Mouse (Mus musculus) ES-E14 (cell line): ENCODE results near the gene Arrdc5. TPM values are rescaled to one million over a fixed set of nuclear protein-coding genes. Genes with fewer than 3 reads are reported as not detected.

ENCODE experiments used
- DNase-seq: peaks from one replicate; pipeline ENCODE4 v3.0.0-alpha.2; 2013; ENCODE audit warnings: low read depth, low spot score
- H3K27ac ChIP-seq: 2 replicates; pipeline ENCODE4 v1.5.1; 2012; ENCODE audit warnings: low read depth, mild to moderate bottlenecking, low read length, moderate library complexity, mixed read lengths; ENCODE audit not compliant: poor library complexity, insufficient read depth, severe bottlenecking
- H3K36me3 ChIP-seq: 2 replicates; pipeline ENCODE4 v1.6.1; 2012; ENCODE audit warnings: mild to moderate bottlenecking, low read length, moderate library complexity, mixed read lengths; ENCODE audit not compliant: control insufficient read depth, poor library complexity, insufficient read depth, severe bottlenecking
- H3K4me1 ChIP-seq, 2 experiments: fragments of 150-350 bp in 1 of 2; sonication (generic) in 1 of 2; 2 replicates each; pipeline ENCODE4 v1.6.1; 2012; ENCODE audit warnings: low read length in 2 of 2, mild to moderate bottlenecking in 1 of 2, mixed read lengths in 1 of 2; ENCODE audit not compliant: control insufficient read depth in 2 of 2, insufficient read depth in 2 of 2, poor library complexity in 1 of 2
- H3K4me3 ChIP-seq, 2 experiments: fragments of 150-350 bp in 1 of 2; sonication (generic) in 1 of 2; 2 replicates each; pipeline ENCODE4 v1.5.1; 2012; ENCODE audit warnings: low read length in 2 of 2, low read depth in 1 of 2, mild to moderate bottlenecking in 1 of 2, mixed read lengths in 1 of 2; ENCODE audit not compliant: insufficient read depth in 1 of 2, poor library complexity in 1 of 2, severe bottlenecking in 1 of 2
- H3K9ac ChIP-seq: 2 replicates; pipeline ENCODE4 v1.6.1; 2012; ENCODE audit warnings: low read depth, mild to moderate bottlenecking, low read length, mixed read lengths; ENCODE audit not compliant: poor library complexity, insufficient read depth, severe bottlenecking
- H3K9me3 ChIP-seq: fragments of 150-350 bp; sonication (generic); 2 replicates; pipeline ENCODE4 v1.6.1; 2012; ENCODE audit warnings: low read depth, mild to moderate bottlenecking, low read length; ENCODE audit not compliant: control insufficient read depth, insufficient read depth
- CHD2 ChIP-seq: IDR thresholded peaks from 2 replicates; pipeline ENCODE4 v1.6.1; 2014; ENCODE audit warnings: mild to moderate bottlenecking, low read depth, low read length, inconsistent platforms
- HCFC1 ChIP-seq: IDR thresholded peaks from 2 replicates; pipeline ENCODE4 v1.6.1; 2012; ENCODE audit warnings: low read length, inconsistent platforms, borderline replicate concordance; ENCODE audit not compliant: insufficient read depth
- MAFK ChIP-seq: IDR thresholded peaks from 2 replicates; pipeline ENCODE4 v1.6.1; 2014; ENCODE audit warnings: mild to moderate bottlenecking, low read depth, low read length, inconsistent platforms; ENCODE audit not compliant: insufficient read depth
- ZC3H11A ChIP-seq: IDR thresholded peaks from 2 replicates; pipeline ENCODE4 v1.6.1; 2012; ENCODE audit warnings: low read depth, mild to moderate bottlenecking, inconsistent platforms, low read length, borderline replicate concordance
- ZNF384 ChIP-seq: IDR thresholded peaks from 2 replicates; pipeline ENCODE4 v1.6.1; 2012; ENCODE audit warnings: low read depth, low read length, inconsistent platforms
- in situ Hi-C, 2 experiments: fragments of 600-800 bp; cut with MboI; formaldehyde crosslinking; loops; one replicate each; pipeline ENCODE4 v1.15.1; 2025; ENCODE audit warnings: low sequenced_read_pairs in 2 of 2, inconsistent platforms in 1 of 2; ENCODE audit not compliant: unreplicated experiment in 2 of 2
- total RNA-seq: library from RNA; depleted of rRNA; stranded (reverse); fragments of 300-350 nt; gene quantifications from 2 replicates; pipeline ENCODE4 v1.2.3, GENCODE M21; 2012

Gene Arrdc5
- total RNA-seq, 1 experiment, result not detected

- Histone ChIP-seq H3K4me3 (peak within 1 kb of the TSS; percentile 77 to 94), H3K4me1 (peaks cover 4 to 32% of the 10 kb centered on the region in 2 experiments; a peak in 3 of 4 replicates), H3K36me3 (peaks cover 36% of the 10 kb centered on the region), H3K27ac (peak within 1 kb of the TSS; percentile 95), H3K9me3 (no peaks in the 10 kb centered on the region), H3K9ac (peak within 1 kb of the TSS; percentile 97)
- TF ChIP-seq ZC3H11A (no peak), ZNF384 (no peak), CHD2 (no peak), MAFK (peak; percentile 30; the same call in 1 of the 2 replicates), HCFC1 (no peak)
- in situ Hi-C loops, result no loop called here
- DNase-seq, result peak; percentile 90
Observed at GRCm38 (mm10) chr17:56303160-56303846, 3.2 kb upstream of the Arrdc5 start, which contains the start of gene Uhrf1. TSS of gene Uhrf1 (plus strand) at chr17:56303321.

- Histone ChIP-seq H3K9ac (peak overlapping the region; percentile 15; the same call in 1 of the 2 replicates), H3K4me3 (peak overlapping the region; percentile 77 to 94; a peak in 3 of 4 replicates), H3K27ac (peak overlapping the region; percentile 61), H3K4me1 (peaks cover 4 to 35% of the 10 kb centered on the region in 2 experiments; a peak in 3 of 4 replicates), H3K9me3 (no peaks in the 10 kb centered on the region), H3K36me3 (peaks cover 28% of the 10 kb centered on the region)
- no peak for DNase-seq
- in situ Hi-C loops, result no loop called here
- no peak for TF ChIP-seq ZNF384
- TF ChIP-seq MAFK, result no peak
- no peak for TF ChIP-seq CHD2
- TF ChIP-seq HCFC1, result no peak
- TF ChIP-seq ZC3H11A, result no peak
Observed at GRCm38 (mm10) chr17:56302363-56302996, 2.4 kb upstream of the Arrdc5 start.

GRCm38 (mm10) chr17:56298238-56298637 lies 1.8 kb downstream of the Arrdc5 start:
- no peaks in the 10 kb centered on the region for H3K36me3 ChIP-seq
- in situ Hi-C loops, result no loop called here

GRCm38 (mm10) chr17:56296201-56296600 lies 3.9 kb downstream of the Arrdc5 start:
- Histone ChIP-seq H3K4me3 (no peak overlapping the region), H3K27ac (no peak overlapping the region), H3K9ac (no peak overlapping the region), H3K4me1 (peaks cover 1 to 27% of the 10 kb centered on the region in 2 experiments; a peak in 2 of 4 replicates), H3K9me3 (no peaks in the 10 kb centered on the region), H3K36me3 (no peaks in the 10 kb centered on the region)
- in situ Hi-C loops, result no loop called here
- TF ChIP-seq HCFC1, result no peak
- no peak for DNase-seq

More at GRCm38 (mm10) chr17:56298238-56298637, 1.8 kb downstream of the Arrdc5 start:
- peaks cover 2 to 20% of the 10 kb centered on the region in 2 experiments; a peak in 3 of 4 replicates for H3K4me1 ChIP-seq
- no peak overlapping the region for H3K9ac ChIP-seq
- no peak overlapping the region for H3K27ac ChIP-seq
- no peaks in the 10 kb centered on the region for H3K9me3 ChIP-seq
- DNase-seq, result no peak
- no peak overlapping the region for H3K4me3 ChIP-seq
- TF ChIP-seq CHD2, result 0 out of 2 replicates have a peak, but pooled peaks have one; percentile 22
- no peak for TF ChIP-seq MAFK
